Mouse (Mus musculus) spleen, adult 2 months (tissue): ENCODE measurements around the gene Ehd3.

ENCODE experiments used
- CTCF ChIP-seq: fragments of 200-500 bp; IDR thresholded peaks from 2 replicates; pipeline ENCODE4 v1.5.1; 2011; ENCODE audit warnings: mild to moderate bottlenecking, inconsistent platforms; ENCODE audit not compliant: insufficient read depth, insufficient read length, insufficient replicate concordance; ENCODE audit errors: extremely low read depth
- POLR2A ChIP-seq: fragments of 200-500 bp; IDR thresholded peaks from 2 replicates; pipeline ENCODE4 v1.6.1; 2011; ENCODE audit warnings: low read depth, low read length, inconsistent platforms

DNA sequence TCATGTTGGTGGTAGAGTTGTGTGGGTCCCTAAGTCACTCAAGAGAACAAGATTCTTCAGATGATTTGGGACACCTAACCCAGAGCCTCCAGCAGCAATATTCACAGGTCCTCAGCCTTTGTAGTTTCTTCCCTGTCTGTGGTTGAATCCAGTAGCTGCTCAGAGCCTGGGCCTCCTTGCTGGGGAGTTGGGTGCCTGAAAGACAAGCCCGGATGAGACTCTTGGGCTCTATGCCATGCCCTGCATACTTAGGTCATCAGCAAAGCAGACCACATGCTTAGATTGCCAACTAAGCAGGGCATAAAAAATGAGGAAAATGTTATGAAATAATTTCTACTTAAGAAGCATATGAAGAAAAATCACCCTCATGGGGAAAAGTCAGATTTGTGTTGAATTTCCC lies 6.9 kb downstream of the Ehd3 start:
- TF ChIP-seq CTCF, result no peak
- TF ChIP-seq POLR2A, result no peak
